Mouse (Mus musculus) midbrain, embryonic 15.5 days (tissue): ENCODE measurements at regions not wholly inside any gene's neighbourhood (a gene's known extent, or its start where the extent isn't known, plus 50 kb on each side); places are given as distances from the start of the nearest gene placed in this dataset.

Experiments used
- ATAC-seq: fragments of 200-750 bp; cut with Nextera tagmentation; replicated peaks from 2 replicates; pipeline ENCODE4 v1.8.0; 2017; ENCODE audit warnings: moderate TSS enrichment
- H3K27ac ChIP-seq: fragments of 300-500 bp; sonication (generic); 2 replicates; pipeline ENCODE4 v1.5.1; 2015; ENCODE audit warnings: mild to moderate bottlenecking, inconsistent platforms
- H3K27me3 ChIP-seq: fragments of 300-500 bp; sonication (generic); replicated peaks from 2 replicates; pipeline ENCODE4 v1.6.1; 2015; ENCODE audit warnings: inconsistent platforms
- H3K36me3 ChIP-seq: fragments of 300-500 bp; sonication (generic); replicated peaks from 2 replicates; pipeline ENCODE4 v1.6.1; 2015; ENCODE audit warnings: inconsistent platforms
- H3K4me1 ChIP-seq: fragments of 300-500 bp; sonication (generic); 2 replicates; pipeline ENCODE4 v1.6.1; 2015; ENCODE audit warnings: inconsistent platforms
- H3K4me2 ChIP-seq: fragments of 300-500 bp; sonication (generic); 2 replicates; pipeline ENCODE4 v1.6.1; 2015; ENCODE audit warnings: inconsistent platforms, mild to moderate bottlenecking, moderate library complexity
- H3K4me3 ChIP-seq: fragments of 300-500 bp; sonication (generic); 2 replicates; pipeline ENCODE4 v1.5.1; 2015; ENCODE audit warnings: mild to moderate bottlenecking, inconsistent platforms
- H3K9ac ChIP-seq: fragments of 300-500 bp; sonication (generic); 2 replicates; pipeline ENCODE4 v1.6.1; 2015; ENCODE audit warnings: mild to moderate bottlenecking, inconsistent platforms
- H3K9me3 ChIP-seq: fragments of 300-500 bp; sonication (generic); 2 replicates; pipeline ENCODE4 v1.6.1; 2016; ENCODE audit warnings: inconsistent platforms
- WGBS: fragments of 180-500 bp; shearing (Covaris S2); methylation state at CpG from one replicate; pipeline ENCODE4 v1.1.7; 2015; ENCODE audit warnings: mixed read lengths; 5-methylcytosine and 5-hydroxymethylcytosine counted together

GRCm38 (mm10) chr12:12498621-12499020 lies 236.7 kb downstream of the Fam49a start:
- ATAC-seq = no peak
- Histone ChIP-seq H3K36me3 (no peaks in the 10 kb centered on the region), H3K27ac (no peak overlapping the region), H3K4me1 (no peaks in the 10 kb centered on the region), H3K9me3 (no peaks in the 10 kb centered on the region), H3K4me2 (no peak overlapping the region), H3K9ac (no peak overlapping the region), H3K27me3 (no peaks in the 10 kb centered on the region), H3K4me3 (no peak overlapping the region)

GRCm38 (mm10) chr12:12497277-12497841 lies 235.4 kb downstream of the Fam49a start:
- 90% methylated on average over 6 of the region's 6 CpGs for WGBS
- no peaks in the 10 kb centered on the region for H3K27me3 ChIP-seq
- H3K9me3 ChIP-seq = no peaks in the 10 kb centered on the region
- H3K4me1 ChIP-seq = no peaks in the 10 kb centered on the region
- no peak overlapping the region for H3K9ac ChIP-seq
- no peak overlapping the region for H3K4me2 ChIP-seq
- H3K36me3 ChIP-seq = no peaks in the 10 kb centered on the region
- no peak for ATAC-seq
- no peak overlapping the region for H3K4me3 ChIP-seq
- H3K27ac ChIP-seq = no peak overlapping the region

- H3K27me3 ChIP-seq = no peaks in the 10 kb centered on the region
- H3K9me3 ChIP-seq = no peaks in the 10 kb centered on the region
- no peak overlapping the region for H3K4me3 ChIP-seq
- WGBS = 84% methylated on average over 7 of the region's 7 CpGs
- no peak overlapping the region for H3K9ac ChIP-seq
- no peak overlapping the region for H3K4me2 ChIP-seq
- no peak overlapping the region for H3K27ac ChIP-seq
- H3K4me1 ChIP-seq = no peaks in the 10 kb centered on the region
- no peak for ATAC-seq
- H3K36me3 ChIP-seq = no peaks in the 10 kb centered on the region
Observed at GRCm38 (mm10) chr12:12496593-12497141, 234.7 kb downstream of the Fam49a start.

GRCm38 (mm10) chr12:12490173-12490572 lies 228.2 kb downstream of the Fam49a start:
- no peak for ATAC-seq
- Histone ChIP-seq H3K4me3 (no peak overlapping the region), H3K27me3 (no peaks in the 10 kb centered on the region), H3K4me2 (no peak overlapping the region), H3K27ac (no peak overlapping the region), H3K4me1 (no peaks in the 10 kb centered on the region), H3K9me3 (no peaks in the 10 kb centered on the region), H3K9ac (no peak overlapping the region), H3K36me3 (no peaks in the 10 kb centered on the region)
- 89% methylated on average over 1 of the region's 1 CpGs for WGBS

GRCm38 (mm10) chr12:12488090-12488489 lies 226.2 kb downstream of the Fam49a start:
- no peak overlapping the region for H3K9ac ChIP-seq
- ATAC-seq = no peak
- H3K4me3 ChIP-seq = no peak overlapping the region
- no peaks in the 10 kb centered on the region for H3K27me3 ChIP-seq
- WGBS = 77% methylated on average over 1 of the region's 1 CpGs
- no peaks in the 10 kb centered on the region for H3K36me3 ChIP-seq
- H3K27ac ChIP-seq = no peak overlapping the region
- H3K4me2 ChIP-seq = no peak overlapping the region
- H3K4me1 ChIP-seq = no peaks in the 10 kb centered on the region
- H3K9me3 ChIP-seq = no peaks in the 10 kb centered on the region

GRCm38 (mm10) chr12:12486656-12487356 lies 224.9 kb downstream of the Fam49a start:
- H3K27me3 ChIP-seq = no peaks in the 10 kb centered on the region
- no peaks in the 10 kb centered on the region for H3K36me3 ChIP-seq
- H3K4me3 ChIP-seq = no peak overlapping the region
- H3K27ac ChIP-seq = no peak overlapping the region
- H3K4me2 ChIP-seq = no peak overlapping the region
- ATAC-seq = no peak
- no peaks in the 10 kb centered on the region for H3K9me3 ChIP-seq
- H3K9ac ChIP-seq = no peak overlapping the region
- 96% methylated on average over 1 of the region's 1 CpGs for WGBS
- no peaks in the 10 kb centered on the region for H3K4me1 ChIP-seq

GRCm38 (mm10) chr12:12484921-12485680 lies 223.2 kb downstream of the Fam49a start:
- H3K27me3 ChIP-seq = no peaks in the 10 kb centered on the region
- no peaks in the 10 kb centered on the region for H3K9me3 ChIP-seq
- no peak overlapping the region for H3K4me2 ChIP-seq
- ATAC-seq = no peak
- H3K9ac ChIP-seq = no peak overlapping the region
- H3K27ac ChIP-seq = no peak overlapping the region
- no peaks in the 10 kb centered on the region for H3K4me1 ChIP-seq
- WGBS = 86% methylated on average over 9 of the region's 9 CpGs
- H3K4me3 ChIP-seq = no peak overlapping the region
- no peaks in the 10 kb centered on the region for H3K36me3 ChIP-seq

GRCm38 (mm10) chr12:12480451-12480850 lies 218.5 kb downstream of the Fam49a start:
- H3K4me3 ChIP-seq = no peak overlapping the region
- no peak overlapping the region for H3K27ac ChIP-seq
- H3K4me1 ChIP-seq = no peaks in the 10 kb centered on the region
- no peaks in the 10 kb centered on the region for H3K36me3 ChIP-seq
- 92% methylated on average over 2 of the region's 2 CpGs for WGBS
- no peak overlapping the region for H3K9ac ChIP-seq
- no peak for ATAC-seq
- H3K27me3 ChIP-seq = no peaks in the 10 kb centered on the region
- H3K4me2 ChIP-seq = no peak overlapping the region
- no peaks in the 10 kb centered on the region for H3K9me3 ChIP-seq

- H3K27ac ChIP-seq = no peak overlapping the region
- H3K36me3 ChIP-seq = no peaks in the 10 kb centered on the region
- H3K9ac ChIP-seq = no peak overlapping the region
- no peak overlapping the region for H3K4me2 ChIP-seq
- WGBS = 83% methylated on average over 2 of the region's 2 CpGs
- no peaks in the 10 kb centered on the region for H3K9me3 ChIP-seq
- no peak overlapping the region for H3K4me3 ChIP-seq
- no peaks in the 10 kb centered on the region for H3K27me3 ChIP-seq
- H3K4me1 ChIP-seq = no peaks in the 10 kb centered on the region
- ATAC-seq = no peak
Observed at GRCm38 (mm10) chr12:12452086-12452485, 190.1 kb downstream of the Fam49a start.

- WGBS = 26% methylated on average over 2 of the region's 2 CpGs
- Histone ChIP-seq H3K9ac (no peak overlapping the region), H3K36me3 (no peaks in the 10 kb centered on the region), H3K4me2 (no peak overlapping the region), H3K4me3 (no peak overlapping the region), H3K9me3 (no peaks in the 10 kb centered on the region), H3K27me3 (no peaks in the 10 kb centered on the region), H3K4me1 (no peaks in the 10 kb centered on the region), H3K27ac (no peak overlapping the region)
- ATAC-seq = no peak
Observed at GRCm38 (mm10) chr12:12446768-12447167, 184.8 kb downstream of the Fam49a start.

GRCm38 (mm10) chr12:12446281-12446680 lies 184.3 kb downstream of the Fam49a start:
- no peak for ATAC-seq
- no peak overlapping the region for H3K4me3 ChIP-seq
- H3K9me3 ChIP-seq = no peaks in the 10 kb centered on the region
- H3K4me1 ChIP-seq = no peaks in the 10 kb centered on the region
- no peak overlapping the region for H3K4me2 ChIP-seq
- WGBS = 71% methylated on average over 3 of the region's 3 CpGs
- H3K9ac ChIP-seq = no peak overlapping the region
- H3K27me3 ChIP-seq = no peaks in the 10 kb centered on the region
- H3K27ac ChIP-seq = no peak overlapping the region
- H3K36me3 ChIP-seq = no peaks in the 10 kb centered on the region

- 93% methylated on average over 4 of the region's 4 CpGs for WGBS
- Histone ChIP-seq H3K4me3 (no peak overlapping the region), H3K27me3 (no peaks in the 10 kb centered on the region), H3K4me2 (no peak overlapping the region), H3K27ac (no peak overlapping the region), H3K9me3 (no peaks in the 10 kb centered on the region), H3K9ac (no peak overlapping the region), H3K36me3 (no peaks in the 10 kb centered on the region), H3K4me1 (no peaks in the 10 kb centered on the region)
- no peak for ATAC-seq
Observed at GRCm38 (mm10) chr12:12442872-12443271, 180.9 kb downstream of the Fam49a start.
